In the genomic region with DNA sequence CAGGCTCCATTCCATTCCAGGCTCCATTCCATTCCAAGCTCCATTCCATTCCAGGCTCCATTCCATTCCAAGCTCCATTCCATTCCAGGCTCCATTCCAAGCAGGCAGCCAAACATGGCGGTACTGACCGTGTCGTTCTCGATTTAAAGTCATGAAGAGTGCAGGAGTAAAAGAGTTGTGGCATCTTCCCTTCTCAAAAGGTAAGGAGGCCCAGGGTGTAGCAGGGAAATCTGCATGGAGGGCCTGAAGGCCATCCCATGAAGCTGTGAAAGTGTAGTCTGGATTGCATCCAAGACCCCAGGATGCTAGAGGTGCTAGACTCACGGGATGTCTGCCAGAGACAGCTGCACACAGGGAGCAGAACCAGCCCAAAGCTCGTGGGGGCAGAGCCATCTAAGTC, we compare ENCODE assay signal across 8 mouse cellular contexts. TPM values are rescaled to one million over a fixed set of nuclear protein-coding genes. Genes with fewer than 3 reads are reported as not detected.
A peak's percentile ranks its signal among the peaks of the same experiment; 100 is the strongest.
DNase-seq lines count a peak whose midpoint lies in the region; ATAC-seq lines count a peak whose summit lies in the region.

No protein-coding gene starts in this region.

- H3K4me2 ChIP-seq in heart, embryonic 16.5 days (ENCODE audit: low read depth, low read length), result peak overlapping the region; percentile 61

- H3K27me3 ChIP-seq in heart, embryonic 16.5 days (ENCODE audit: control insufficient read depth, insufficient read depth, low read length), result no peaks in the 10 kb centered on the region

- H3K9me3 ChIP-seq in heart, embryonic 16.5 days (replicated peaks; ENCODE audit: control insufficient read depth, low read length), result no peaks in the 10 kb centered on the region

- H3K9ac ChIP-seq in heart, embryonic 16.5 days (ENCODE audit: low read length), result peak overlapping the region; percentile 59

- H3K4me1 ChIP-seq in heart, embryonic 16.5 days (ENCODE audit: control insufficient read depth, insufficient read depth, low read length), result peaks cover 19% of the 10 kb centered on the region

- peak overlapping the region; percentile 56 for H3K27ac ChIP-seq in heart, embryonic 16.5 days (ENCODE audit: low read length)

- peak overlapping the region; percentile 49 for H3K4me3 ChIP-seq in heart, embryonic 16.5 days (ENCODE audit: low read length)

- WGBS in heart, embryonic 16.5 days, result 22% methylated on average over 6 of the region's 6 CpGs

- H3K36me3 ChIP-seq in heart, embryonic 16.5 days (ENCODE audit: control insufficient read depth, insufficient read depth), result peaks cover 3% of the 10 kb centered on the region; the same call in 1 of the 2 replicates

- peak; percentile 2 for DNase-seq in kidney, adult 11 months
- no peak for DNase-seq in kidney, adult 8-10 months
- DNase-seq in WW6 (ENCODE audit: low read depth, low spot score), result peak; percentile 16
- DNase-seq in layer of hippocampus, postnatal 36 days, result peak; percentile 11 to 18
- DNase-seq in gastrocnemius, adult 18-20 months (ENCODE audit: low spot score), result no peak
- no peak for DNase-seq in thymus, postnatal 10 days (ENCODE audit: low spot score in 2 of 2)
- DNase-seq in embryo, embryonic 11 days, result no peak

- no peak for ATAC-seq in heart, embryonic 16.5 days (replicated peaks; ENCODE audit: extremely low read depth, insufficient read depth, low FRiP score)

RNA-seq across cellular contexts. Expression of gene Sec24d, which starts 2.5 kb away (rescaled TPM):
- polyA plus RNA-seq in heart, embryonic 16.5 days (2015; fragmentation: Nextera tagmentation; extraction: Ambion mirVana), result 61.6 and 66.3 TPM in 2 replicates
- total RNA-seq in layer of hippocampus, postnatal 36 days (2021), result 10 to 100 TPM; 20.2 to 28.3 TPM
- total RNA-seq in gastrocnemius, adult 18-20 months (2021), result 1 to 10 TPM; 4.9 to 9.4 TPM

RNA-seq across cellular contexts. Expression of gene Synpo2, which starts 28.8 kb away (rescaled TPM):
- polyA plus RNA-seq in heart, embryonic 16.5 days (2015; fragmentation: Nextera tagmentation; extraction: Ambion mirVana), result 11.4 and 11.5 TPM in 2 replicates
- 1 to 10 TPM; 3.8 TPM for total RNA-seq in layer of hippocampus, postnatal 36 days (2021)
- total RNA-seq in gastrocnemius, adult 18-20 months (2021), result 100 to 1,000 TPM; 284 TPM

Comparison
In these comparisons a context has a peak if more than half of its experiments do, and no peak if none do; other contexts are left out.
1. DNase-seq: peak in kidney, adult 11 months (single experiment), WW6 (single experiment) and layer of hippocampus, postnatal 36 days (2 of 2); none in kidney, adult 8-10 months (0 of 2), gastrocnemius, adult 18-20 months (single experiment), thymus, postnatal 10 days (0 of 2) and embryo, embryonic 11 days (single experiment).
2. RNA of gene Synpo2, which starts 28.8 kb away (total RNA-seq): 284 TPM in gastrocnemius, adult 18-20 months; 3.8 TPM in layer of hippocampus, postnatal 36 days; every median in the first group is over 10 times any median in the second.